Mouse (Mus musculus): ENCODE data around the gene Rarb. TPM values are rescaled to one million over a fixed set of nuclear protein-coding genes. Genes with fewer than 3 reads are reported as not detected.

Rarb gene
- polyA plus RNA-seq, 1 experiment from 2014 or later, result 26.2 TPM

DNA sequence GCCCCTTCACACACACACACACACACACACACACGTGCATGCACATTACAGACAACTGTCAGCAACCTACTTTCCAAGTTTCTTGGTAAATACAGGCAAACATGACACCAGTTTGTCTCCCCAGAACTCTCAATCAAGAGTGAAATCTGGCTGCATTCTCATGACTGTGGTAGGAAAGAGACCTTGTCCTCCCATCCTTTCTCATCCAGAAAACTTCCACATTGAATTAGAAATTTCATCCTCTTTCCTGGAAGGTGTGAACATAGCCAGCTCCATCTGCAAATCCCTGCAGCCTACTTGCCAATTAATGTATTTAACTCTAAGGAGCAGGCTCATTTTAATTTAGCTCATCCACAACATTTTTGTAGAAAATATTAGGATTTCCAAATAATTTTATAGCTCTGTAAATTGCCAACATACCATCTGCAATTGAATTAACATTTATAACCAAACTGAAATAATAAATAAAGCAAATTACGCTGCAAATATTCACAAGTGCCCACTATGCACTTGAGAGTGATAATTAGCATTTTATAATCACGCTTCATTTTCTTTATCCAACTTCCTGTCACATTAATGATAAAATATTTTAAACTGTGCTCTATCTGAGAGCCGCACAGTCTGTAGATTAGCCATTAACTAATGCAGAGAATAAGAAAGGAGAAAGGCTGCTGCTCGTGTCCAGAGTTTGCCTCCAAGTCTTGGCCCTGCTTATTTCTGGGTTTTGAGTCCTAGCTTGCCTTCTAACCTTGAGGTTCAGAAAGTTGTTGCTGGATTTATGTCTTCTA is 293.6 kb downstream of the Rarb start:
- no peak overlapping the region for H3K9ac ChIP-seq (replicated peaks; ENCODE audit: low read depth, low read length)
- no peaks in the 10 kb centered on the region for H3K36me3 ChIP-seq (ENCODE audit: control insufficient read depth, insufficient read depth)
- H3K4me3 ChIP-seq (replicated peaks; ENCODE audit: low read length), result no peak overlapping the region
- H3K4me1 ChIP-seq (replicated peaks; ENCODE audit: control insufficient read depth, insufficient read depth, low read length), result 0 out of 2 replicates have a peak, but pooled peaks cover 2% of the 10 kb centered on the region
- no peaks in the 10 kb centered on the region for H3K9me3 ChIP-seq (ENCODE audit: control insufficient read depth, low read length)
- peak; percentile 80 for ATAC-seq
- WGBS, result 46% methylated on average over 5 of the region's 5 CpGs
- H3K27me3 ChIP-seq (replicated peaks; ENCODE audit: control insufficient read depth, insufficient read depth, low read length), result no peaks in the 10 kb centered on the region
- H3K27ac ChIP-seq (ENCODE audit: low read length), result no peak overlapping the region; the same call in 1 of the 2 replicates
- no peak overlapping the region for H3K4me2 ChIP-seq (ENCODE audit: low read length)

DNA sequence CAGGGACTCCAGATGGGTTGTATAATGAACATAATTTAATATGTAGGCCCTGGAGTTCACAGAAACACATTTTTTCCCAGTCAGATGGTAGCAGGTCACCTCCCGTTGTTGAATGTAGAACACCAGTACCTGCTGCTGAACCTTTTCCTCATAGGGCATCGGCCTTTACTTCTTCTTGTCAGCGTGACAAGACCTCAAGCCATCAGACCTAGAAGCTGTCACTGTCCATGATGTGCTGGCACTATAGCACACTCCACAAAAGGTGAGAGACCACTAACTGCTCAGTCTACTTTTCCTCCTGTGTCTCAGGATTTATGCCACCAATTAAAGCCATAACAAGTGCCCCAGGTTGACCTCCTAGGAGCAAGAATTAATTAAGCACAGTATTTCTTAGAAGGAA is 296.1 kb downstream of the Rarb start:
- WGBS, result 80% methylated on average over 3 of the region's 3 CpGs
- Histone ChIP-seq H3K36me3 (ENCODE audit: control insufficient read depth, insufficient read depth) (no peaks in the 10 kb centered on the region), H3K9me3 (ENCODE audit: control insufficient read depth, low read length) (no peaks in the 10 kb centered on the region), H3K4me1 (replicated peaks; ENCODE audit: control insufficient read depth, insufficient read depth, low read length) (peaks cover 18% of the 10 kb centered on the region; the same call in 1 of the 2 replicates), H3K27me3 (replicated peaks; ENCODE audit: control insufficient read depth, insufficient read depth, low read length) (no peaks in the 10 kb centered on the region), H3K4me3 (replicated peaks; ENCODE audit: low read length) (no peak overlapping the region), H3K4me2 (ENCODE audit: low read length) (no peak overlapping the region), H3K9ac (replicated peaks; ENCODE audit: low read depth, low read length) (no peak overlapping the region), H3K27ac (ENCODE audit: low read length) (no peak overlapping the region)
- no peak for ATAC-seq

DNA sequence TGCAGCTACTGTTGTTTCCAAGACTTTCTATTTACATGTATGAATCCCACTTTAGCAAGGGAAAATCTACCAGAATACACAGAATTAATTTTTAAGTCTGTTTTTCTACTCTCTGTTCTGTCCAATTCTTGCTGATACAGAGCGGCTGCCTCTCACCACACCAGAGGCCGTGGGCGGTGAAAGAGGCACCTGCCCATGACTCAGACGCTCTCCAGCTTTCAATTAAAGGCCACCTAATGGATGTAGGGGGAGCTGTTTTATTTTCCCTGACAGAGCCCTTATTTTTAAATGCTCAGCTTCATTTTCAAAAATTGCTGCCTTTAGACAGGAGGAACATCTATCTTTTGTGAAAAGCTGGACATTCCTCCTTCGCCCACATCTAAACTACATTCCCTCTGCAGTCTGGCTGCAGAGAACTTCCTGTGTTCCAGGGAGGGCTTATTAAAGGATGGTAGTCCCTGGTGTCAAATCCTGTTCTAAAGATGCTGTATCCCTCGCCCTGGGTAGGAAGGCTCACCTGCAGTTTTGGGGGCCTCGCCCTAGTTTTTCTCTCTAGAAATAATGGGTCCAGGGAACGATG is 299.3 kb downstream of the Rarb start:
- H3K27ac ChIP-seq (ENCODE audit: low read length), result no peak overlapping the region

DNA sequence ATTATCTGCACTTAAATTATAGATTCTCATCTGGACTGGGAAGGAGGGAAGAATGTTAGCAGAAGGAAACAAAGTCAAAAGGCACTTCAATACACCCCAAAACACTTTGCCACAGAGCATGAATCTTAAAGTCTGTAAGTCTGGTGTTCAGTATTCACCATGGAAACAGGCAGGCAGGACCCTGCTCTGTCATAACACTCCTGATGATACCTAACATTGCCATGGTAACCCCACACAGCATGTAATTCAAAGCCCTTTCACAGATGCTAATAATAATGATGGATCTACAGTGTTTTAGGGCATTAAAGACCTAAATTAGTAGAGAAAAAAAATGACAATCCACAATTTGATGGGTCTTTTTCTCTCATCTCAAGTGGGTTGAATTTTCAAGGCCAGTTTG is 301.0 kb downstream of the Rarb start:
- no peak overlapping the region for H3K9ac ChIP-seq (replicated peaks; ENCODE audit: low read depth, low read length)
- ATAC-seq, result peak; percentile 92
- H3K4me3 ChIP-seq (replicated peaks; ENCODE audit: low read length), result no peak overlapping the region
- H3K4me2 ChIP-seq (ENCODE audit: low read length), result no peak overlapping the region
- H3K27ac ChIP-seq (ENCODE audit: low read length), result no peak overlapping the region
- peaks cover 19% of the 10 kb centered on the region; the same call in 1 of the 2 replicates for H3K4me1 ChIP-seq (replicated peaks; ENCODE audit: control insufficient read depth, insufficient read depth, low read length)
- no peaks in the 10 kb centered on the region for H3K27me3 ChIP-seq (replicated peaks; ENCODE audit: control insufficient read depth, insufficient read depth, low read length)
- no peaks in the 10 kb centered on the region for H3K9me3 ChIP-seq (ENCODE audit: control insufficient read depth, low read length)
- no peaks in the 10 kb centered on the region for H3K36me3 ChIP-seq (ENCODE audit: control insufficient read depth, insufficient read depth)

More for the DNA sequence above, 299.3 kb downstream of the Rarb start:
- no peak overlapping the region for H3K4me2 ChIP-seq (ENCODE audit: low read length)
- WGBS, result 74% methylated on average over 8 of the region's 8 CpGs
- H3K27me3 ChIP-seq (replicated peaks; ENCODE audit: control insufficient read depth, insufficient read depth, low read length), result no peaks in the 10 kb centered on the region
- H3K36me3 ChIP-seq (ENCODE audit: control insufficient read depth, insufficient read depth), result no peaks in the 10 kb centered on the region
- peaks cover 19% of the 10 kb centered on the region; the same call in 1 of the 2 replicates for H3K4me1 ChIP-seq (replicated peaks; ENCODE audit: control insufficient read depth, insufficient read depth, low read length)
- H3K9me3 ChIP-seq (ENCODE audit: control insufficient read depth, low read length), result no peaks in the 10 kb centered on the region
- H3K4me3 ChIP-seq (replicated peaks; ENCODE audit: low read length), result no peak overlapping the region
- H3K9ac ChIP-seq (replicated peaks; ENCODE audit: low read depth, low read length), result no peak overlapping the region
- ATAC-seq, result no peak

DNA sequence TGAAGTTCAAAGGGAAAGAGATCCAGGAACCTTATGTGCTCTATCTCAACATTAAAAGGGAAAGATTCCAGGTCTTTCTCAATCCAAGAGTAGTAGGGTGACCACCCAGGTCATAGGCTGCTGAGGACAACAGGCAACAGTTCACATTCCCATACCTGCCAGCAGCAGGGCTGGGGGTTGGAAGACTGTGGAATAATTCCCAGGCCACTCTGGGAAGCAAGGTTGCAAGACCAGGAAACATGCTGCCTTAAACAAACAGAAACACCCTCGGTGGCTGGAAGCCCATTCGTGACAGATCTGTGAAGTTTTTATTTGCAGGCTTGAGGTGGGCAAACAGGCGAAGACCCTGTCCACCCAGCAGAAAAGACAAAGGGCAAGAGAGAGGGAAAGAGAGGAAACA is 303.2 kb downstream of the Rarb start:
- WGBS, result 85% methylated on average over 3 of the region's 3 CpGs
- H3K27ac ChIP-seq (ENCODE audit: low read length), result no peak overlapping the region
- H3K9ac ChIP-seq (replicated peaks; ENCODE audit: low read depth, low read length), result no peak overlapping the region
- peaks cover 16% of the 10 kb centered on the region; the same call in 1 of the 2 replicates for H3K4me1 ChIP-seq (replicated peaks; ENCODE audit: control insufficient read depth, insufficient read depth, low read length)
- H3K27me3 ChIP-seq (replicated peaks; ENCODE audit: control insufficient read depth, insufficient read depth, low read length), result no peaks in the 10 kb centered on the region
- H3K4me2 ChIP-seq (ENCODE audit: low read length), result no peak overlapping the region
- no peaks in the 10 kb centered on the region for H3K9me3 ChIP-seq (ENCODE audit: control insufficient read depth, low read length)
- ATAC-seq, result no peak
- no peak overlapping the region for H3K4me3 ChIP-seq (replicated peaks; ENCODE audit: low read length)
- H3K36me3 ChIP-seq (ENCODE audit: control insufficient read depth, insufficient read depth), result no peaks in the 10 kb centered on the region

DNA sequence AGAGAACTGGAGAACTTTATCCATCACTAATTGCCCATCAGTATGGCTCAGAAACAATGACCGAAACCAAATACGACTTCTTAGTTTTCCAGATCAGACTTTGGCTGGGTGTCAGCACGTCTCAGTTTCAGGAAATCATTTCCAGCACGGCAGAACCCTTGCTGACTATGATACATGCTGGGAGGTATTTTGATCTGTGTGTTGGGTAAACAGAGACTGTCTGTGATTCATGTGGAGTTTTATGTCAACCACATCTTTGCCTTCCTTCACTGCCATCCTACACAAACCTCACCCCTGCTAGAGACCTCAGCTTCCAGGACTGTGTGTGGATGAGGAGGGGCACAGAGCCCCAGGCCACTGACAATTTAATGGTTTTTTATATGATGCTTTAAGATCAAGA is 308.4 kb downstream of the Rarb start:
- Histone ChIP-seq H3K27me3 (replicated peaks; ENCODE audit: control insufficient read depth, insufficient read depth, low read length) (no peaks in the 10 kb centered on the region), H3K4me2 (ENCODE audit: low read length) (no peak overlapping the region)
- ATAC-seq, result no peak

DNA sequence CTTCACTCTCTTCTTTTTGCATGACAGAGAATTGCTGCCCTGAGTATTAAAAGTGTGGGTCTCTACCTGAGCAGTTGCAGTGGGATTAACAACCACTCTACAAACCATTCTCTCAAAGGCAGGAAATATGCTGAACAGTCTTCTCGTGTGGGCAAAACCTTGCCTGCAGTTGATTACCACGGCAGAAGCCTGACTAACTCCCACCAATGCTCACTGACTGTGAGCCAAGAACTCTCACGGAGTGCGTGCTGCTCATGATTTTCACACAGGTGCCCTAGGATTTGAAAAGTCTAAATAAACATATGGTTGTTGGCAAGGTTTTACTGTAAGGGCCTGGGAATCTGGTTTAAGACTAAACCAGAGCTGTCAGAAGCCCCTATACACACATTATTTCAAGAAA is 309.1 kb downstream of the Rarb start:
- no peak overlapping the region for H3K4me2 ChIP-seq (ENCODE audit: low read length)
- 66% methylated on average over 4 of the region's 4 CpGs for WGBS
- no peaks in the 10 kb centered on the region for H3K27me3 ChIP-seq (replicated peaks; ENCODE audit: control insufficient read depth, insufficient read depth, low read length)
- no peak overlapping the region for H3K9ac ChIP-seq (replicated peaks; ENCODE audit: low read depth, low read length)
- H3K4me3 ChIP-seq (replicated peaks; ENCODE audit: low read length), result no peak overlapping the region
- H3K9me3 ChIP-seq (ENCODE audit: control insufficient read depth, low read length), result no peaks in the 10 kb centered on the region
- ATAC-seq, result no peak
- H3K36me3 ChIP-seq (ENCODE audit: control insufficient read depth, insufficient read depth), result no peaks in the 10 kb centered on the region
- no peaks in the 10 kb centered on the region for H3K4me1 ChIP-seq (replicated peaks; ENCODE audit: control insufficient read depth, insufficient read depth, low read length)
- no peak overlapping the region for H3K27ac ChIP-seq (ENCODE audit: low read length)

More for the DNA sequence above, 308.4 kb downstream of the Rarb start:
- Histone ChIP-seq H3K27ac (ENCODE audit: low read length) (no peak overlapping the region), H3K9me3 (ENCODE audit: control insufficient read depth, low read length) (no peaks in the 10 kb centered on the region), H3K9ac (replicated peaks; ENCODE audit: low read depth, low read length) (no peak overlapping the region), H3K4me1 (replicated peaks; ENCODE audit: control insufficient read depth, insufficient read depth, low read length) (no peaks in the 10 kb centered on the region), H3K36me3 (ENCODE audit: control insufficient read depth, insufficient read depth) (no peaks in the 10 kb centered on the region), H3K4me3 (replicated peaks; ENCODE audit: low read length) (no peak overlapping the region)
- WGBS, result 70% methylated on average over 4 of the region's 4 CpGs

DNA sequence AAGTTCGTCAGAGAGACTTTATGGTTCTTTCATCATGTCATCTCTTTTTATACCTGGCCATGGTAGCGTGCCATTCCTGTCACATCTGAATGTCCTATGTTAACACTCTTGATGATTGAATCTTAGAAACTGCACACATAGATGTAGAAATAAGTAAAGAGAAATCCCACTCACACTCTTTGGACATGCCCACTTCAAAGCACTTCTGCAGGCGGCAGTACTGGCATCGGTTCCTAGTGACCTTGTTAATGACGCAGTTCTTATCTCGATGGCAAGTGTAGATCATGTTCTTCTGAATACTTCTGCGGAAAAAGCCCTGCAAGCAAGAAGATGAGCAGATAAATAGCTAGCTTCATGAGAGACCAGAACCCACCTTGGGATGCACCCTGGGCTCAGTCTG is 310.2 kb downstream of the Rarb start:
- Histone ChIP-seq H3K9me3 (ENCODE audit: control insufficient read depth, low read length) (no peaks in the 10 kb centered on the region), H3K27me3 (replicated peaks; ENCODE audit: control insufficient read depth, insufficient read depth, low read length) (no peaks in the 10 kb centered on the region), H3K4me1 (replicated peaks; ENCODE audit: control insufficient read depth, insufficient read depth, low read length) (no peaks in the 10 kb centered on the region), H3K9ac (replicated peaks; ENCODE audit: low read depth, low read length) (no peak overlapping the region), H3K36me3 (ENCODE audit: control insufficient read depth, insufficient read depth) (no peaks in the 10 kb centered on the region), H3K4me3 (replicated peaks; ENCODE audit: low read length) (no peak overlapping the region), H3K4me2 (ENCODE audit: low read length) (no peak overlapping the region), H3K27ac (ENCODE audit: low read length) (no peak overlapping the region)
- WGBS, result 94% methylated on average over 7 of the region's 7 CpGs
- no peak for ATAC-seq

DNA sequence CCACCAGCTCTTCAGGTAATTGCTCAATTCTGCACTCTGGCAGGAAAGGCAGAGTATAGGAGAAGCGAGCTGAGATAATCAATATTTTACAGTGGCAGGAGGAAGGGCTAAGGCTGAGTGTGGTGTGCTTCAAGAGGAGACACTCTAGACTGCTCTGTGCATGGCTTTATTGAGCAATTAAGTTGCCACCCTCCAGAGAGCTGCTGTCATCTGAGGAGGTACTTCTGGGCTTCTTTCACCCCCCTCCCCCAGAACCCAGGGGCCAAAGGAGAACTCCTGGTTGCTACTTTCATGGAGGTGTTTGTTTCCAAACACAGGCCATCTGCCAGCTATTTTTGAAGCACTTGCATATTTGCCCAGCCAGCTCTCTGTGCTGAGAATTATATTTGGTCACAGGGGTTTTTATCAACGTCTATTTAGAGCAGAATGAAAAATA is 321.7 kb downstream of the Rarb start:
- Histone ChIP-seq H3K4me3 (replicated peaks; ENCODE audit: low read length) (no peak overlapping the region), H3K27me3 (replicated peaks; ENCODE audit: control insufficient read depth, insufficient read depth, low read length) (no peaks in the 10 kb centered on the region), H3K4me1 (replicated peaks; ENCODE audit: control insufficient read depth, insufficient read depth, low read length) (no peaks in the 10 kb centered on the region), H3K4me2 (ENCODE audit: low read length) (no peak overlapping the region), H3K9ac (replicated peaks; ENCODE audit: low read depth, low read length) (no peak overlapping the region), H3K9me3 (ENCODE audit: control insufficient read depth, low read length) (no peaks in the 10 kb centered on the region), H3K27ac (ENCODE audit: low read length) (no peak overlapping the region; the same call in 1 of the 2 replicates), H3K36me3 (ENCODE audit: control insufficient read depth, insufficient read depth) (no peaks in the 10 kb centered on the region)
- WGBS, result 59% methylated on average over 2 of the region's 2 CpGs
- ATAC-seq, result 0 out of 2 replicates have a peak, but pooled peaks have one; percentile 43
